Mouse (Mus musculus) cortical plate, adult 2 months (tissue): ENCODE measurements around the gene Zmynd11.

Source experiments
- CTCF ChIP-seq: fragments of 200-500 bp; IDR thresholded peaks from 2 replicates; pipeline ENCODE4 v1.5.1; 2011; ENCODE audit warnings: mild to moderate bottlenecking, control low read depth, low read length; ENCODE audit not compliant: insufficient read depth; ENCODE audit errors: extremely low read depth
- POLR2A ChIP-seq: fragments of 200-500 bp; IDR thresholded peaks from 2 replicates; pipeline ENCODE4 v1.6.1; 2011; ENCODE audit warnings: mild to moderate bottlenecking, low read length, control low read depth; ENCODE audit not compliant: insufficient read depth; ENCODE audit errors: extremely low read depth

DNA sequence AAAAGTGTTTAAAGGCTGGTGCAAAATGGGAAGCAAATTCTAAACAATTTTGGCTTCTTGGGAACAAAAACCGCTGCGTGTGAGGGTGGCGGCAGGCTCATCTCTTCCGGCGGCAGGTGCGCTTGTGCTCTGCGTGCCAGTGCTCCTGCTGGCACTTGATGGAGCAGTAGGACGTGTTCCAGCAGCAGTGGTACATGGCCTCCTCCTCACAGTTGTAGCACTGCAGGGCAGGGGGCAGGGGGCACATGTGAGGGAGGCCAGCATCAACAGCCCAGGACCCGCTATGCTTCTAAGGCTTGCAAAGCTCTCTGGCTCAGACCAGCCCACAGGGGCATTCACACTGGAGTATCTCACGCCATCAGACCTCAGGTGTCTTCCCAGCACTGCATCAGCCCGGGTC is 78.4 kb downstream of the Zmynd11 start:
- no peak for TF ChIP-seq CTCF
- TF ChIP-seq POLR2A, result no peak
